Mouse (Mus musculus) gastrocnemius, postnatal 4 days (tissue): ENCODE data around the gene Nek6. TPM values are rescaled to one million over a fixed set of nuclear protein-coding genes. Genes with fewer than 3 reads are reported as not detected.

Source experiments
- DNase-seq, 2 experiments: peaks; one replicate each; pipeline ENCODE4 v3.0.0; 2021 to 2022; ENCODE audit warnings: low spot score in 2 of 2, mixed read lengths in 2 of 2
- microRNA-seq: library from miRNA; unstranded; fragments of <30 nt; microRNA quantifications from one replicate; pipeline ENCODE4 v1.2.0, GENCODE M21; 2021
- total RNA-seq, 2 experiments: library from RNA; stranded (reverse); gene quantifications; 2 replicates each; pipeline ENCODE4 v1.2.3; 2021

The Nek6 gene
- total RNA-seq, 2 experiments from 2014 or later, result 21.3 to 26.0 TPM

DNA sequence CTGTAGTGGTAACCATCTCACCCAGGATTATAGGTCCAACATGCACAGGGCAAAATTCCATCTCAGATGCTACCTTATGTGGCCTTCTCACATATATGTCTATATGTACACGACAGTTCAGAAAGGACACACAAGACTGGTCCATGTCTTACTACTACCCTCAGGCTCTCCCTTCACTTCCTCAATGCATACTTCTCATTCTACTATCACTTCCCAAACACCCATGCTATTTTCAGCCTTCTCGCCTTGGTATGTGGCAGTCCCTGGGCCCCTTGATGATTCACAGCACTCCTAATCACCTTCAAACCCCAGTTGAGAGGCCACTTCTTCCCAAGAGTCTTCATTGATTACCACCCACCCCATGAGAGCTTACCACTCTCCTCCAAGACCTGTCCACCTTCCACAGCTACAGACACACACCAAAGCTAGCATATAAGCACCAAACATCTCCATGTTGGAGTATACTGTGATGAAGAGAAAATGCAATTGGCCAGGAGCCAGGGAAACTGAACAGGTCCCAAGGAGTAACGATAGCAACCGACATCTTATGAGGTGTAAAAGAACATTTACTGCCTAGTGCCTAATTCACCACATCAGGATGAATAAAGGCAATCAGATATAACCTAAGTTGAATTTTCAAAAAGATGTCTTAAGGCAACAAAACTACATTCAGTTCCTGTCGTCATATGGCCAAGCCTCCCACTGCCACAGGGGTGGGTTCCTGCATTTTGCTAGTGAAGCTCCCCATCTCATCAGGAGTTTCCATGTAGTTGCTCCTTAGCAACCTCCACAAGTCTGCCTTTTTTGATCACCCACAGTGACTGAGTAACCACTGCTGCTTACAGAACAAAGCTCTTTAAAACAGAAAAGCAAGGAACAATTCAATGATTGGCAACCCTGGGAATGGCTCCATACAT, 105.8 kb downstream of the Nek6 start:
- DNase-seq, result no peak

DNA sequence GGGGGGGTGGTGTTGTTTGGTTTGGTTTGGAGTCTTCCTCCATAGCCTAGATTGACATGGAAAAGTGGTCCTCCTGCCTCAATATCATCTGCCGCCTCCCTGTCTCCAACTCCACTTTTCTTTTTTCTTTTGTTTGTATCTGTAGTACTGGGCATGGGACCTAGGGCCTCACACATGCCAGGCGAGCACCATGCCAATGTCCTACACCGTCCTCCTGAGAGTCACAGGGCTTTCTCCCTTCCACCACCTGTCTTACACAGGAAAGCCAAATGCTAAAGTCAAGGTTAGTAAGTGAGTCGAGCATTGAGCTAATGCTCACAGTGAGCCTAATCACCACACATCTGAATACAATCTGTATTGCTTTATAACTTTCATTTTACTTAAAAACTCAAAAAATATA, 108.3 kb downstream of the Nek6 start:
- no peak for DNase-seq

DNA sequence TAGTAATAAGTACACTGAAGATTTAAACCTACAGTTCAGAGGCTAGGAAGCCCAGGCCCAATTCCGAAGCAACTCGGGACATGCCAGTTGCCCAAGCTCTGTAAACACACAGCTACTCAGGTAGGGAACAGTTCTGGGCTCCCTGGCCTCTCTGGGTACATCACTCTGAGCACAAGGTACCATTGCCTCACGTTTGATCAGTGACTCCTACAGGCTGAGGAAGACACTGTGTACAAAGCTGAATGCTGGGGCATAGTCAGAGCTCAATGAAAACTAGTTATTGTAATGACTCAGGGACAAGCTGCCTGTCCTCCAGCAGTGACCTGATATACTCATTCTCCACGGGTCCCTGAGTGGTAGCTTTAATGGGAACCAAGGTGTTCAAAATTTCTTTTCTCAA, 109.6 kb downstream of the Nek6 start:
- no peak for DNase-seq

DNA sequence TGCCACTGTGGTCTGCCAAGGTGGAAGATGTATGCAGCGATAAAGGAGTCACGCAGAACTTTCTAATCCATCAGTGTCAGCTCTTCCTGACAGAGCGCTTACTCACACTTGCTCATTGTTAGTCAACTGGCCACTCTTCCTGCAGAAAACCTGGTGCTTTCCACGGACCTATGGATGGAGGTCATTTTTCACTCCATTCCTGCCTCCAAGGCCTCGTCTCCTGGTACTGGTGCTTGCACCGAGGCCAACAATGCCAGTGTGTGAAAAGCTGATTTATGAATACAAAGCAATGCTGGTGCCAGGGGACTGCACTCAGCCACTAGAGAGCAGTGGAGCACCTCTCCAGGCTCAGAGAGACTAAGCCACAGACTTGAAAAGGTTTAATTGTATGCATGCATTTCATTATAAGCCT, 110.2 kb downstream of the Nek6 start:
- DNase-seq, result no peak

DNA sequence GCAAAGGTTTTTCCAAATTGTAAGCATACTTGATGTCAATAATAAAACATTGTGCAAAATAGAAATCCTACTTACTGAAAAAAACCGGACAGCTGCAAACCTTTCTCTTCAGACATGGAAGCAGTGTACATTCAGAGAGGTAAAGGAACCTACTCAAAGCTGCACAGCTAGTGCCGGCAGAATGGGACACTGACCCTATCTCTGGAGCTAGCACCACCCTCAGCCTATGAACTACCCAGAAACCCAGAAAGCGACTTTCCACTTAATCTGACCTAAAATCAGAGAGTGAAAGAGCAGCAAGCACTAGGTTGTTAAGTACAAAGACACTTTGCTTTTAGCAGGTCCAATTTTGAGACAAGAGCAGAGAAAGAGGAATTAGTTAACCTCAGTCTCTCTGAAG, 112.0 kb downstream of the Nek6 start:
- DNase-seq, result no peak

DNA sequence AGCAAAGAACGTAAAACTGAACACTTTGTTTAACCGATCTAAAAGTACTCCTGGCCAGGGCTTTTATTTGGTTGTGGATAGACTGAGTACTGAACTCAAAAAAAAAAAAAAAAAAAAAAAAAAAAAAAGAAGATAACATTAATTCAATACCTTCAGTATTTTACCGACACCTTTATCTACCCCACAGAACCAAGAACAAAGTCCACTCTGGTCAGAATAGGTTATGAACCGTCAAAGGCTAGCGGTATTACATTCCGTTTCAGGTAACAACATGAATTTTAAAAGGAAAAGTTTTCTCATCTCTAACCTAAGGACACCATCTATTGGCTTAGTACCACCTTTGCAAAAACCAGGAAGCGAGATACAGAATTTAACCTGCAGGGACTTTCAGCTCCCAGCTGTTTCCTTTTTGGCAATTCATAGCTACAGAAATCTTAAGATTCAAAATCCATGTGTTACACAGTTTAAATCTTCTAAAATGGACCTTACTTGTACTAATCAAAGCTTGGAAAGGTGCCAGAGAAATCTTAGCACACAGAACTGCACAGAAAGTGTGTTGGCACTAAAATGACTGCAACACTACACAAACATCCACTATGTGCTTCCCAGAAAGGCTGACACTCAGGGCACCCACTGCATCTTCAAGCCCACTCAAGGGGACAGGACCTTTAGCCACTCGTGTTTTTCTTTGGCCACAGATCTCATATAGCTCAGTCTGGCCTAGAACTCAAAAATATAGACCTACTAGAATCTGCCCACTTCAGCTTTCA, 112.6 kb downstream of the Nek6 start:
- DNase-seq, result no peak

DNA sequence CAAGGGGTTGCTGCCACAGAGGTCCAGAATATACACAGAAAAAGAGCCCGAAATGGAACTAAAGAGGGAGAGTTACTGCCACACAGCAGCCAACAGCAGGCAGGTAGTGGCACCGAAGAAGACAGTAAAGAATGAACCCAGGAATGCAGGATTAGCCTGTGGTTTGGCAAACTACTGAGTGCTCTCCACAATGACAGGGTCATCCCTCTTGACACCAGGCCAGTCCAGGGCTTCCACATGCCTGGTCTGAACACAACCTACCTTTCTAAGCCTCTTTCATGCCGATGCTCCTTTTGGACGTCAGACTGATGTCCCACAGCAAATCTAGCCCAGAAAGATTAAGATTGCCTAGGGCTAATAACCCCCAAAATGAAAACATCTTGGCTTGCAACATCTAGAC, 117.4 kb downstream of the Nek6 start:
- DNase-seq, result no peak

DNA sequence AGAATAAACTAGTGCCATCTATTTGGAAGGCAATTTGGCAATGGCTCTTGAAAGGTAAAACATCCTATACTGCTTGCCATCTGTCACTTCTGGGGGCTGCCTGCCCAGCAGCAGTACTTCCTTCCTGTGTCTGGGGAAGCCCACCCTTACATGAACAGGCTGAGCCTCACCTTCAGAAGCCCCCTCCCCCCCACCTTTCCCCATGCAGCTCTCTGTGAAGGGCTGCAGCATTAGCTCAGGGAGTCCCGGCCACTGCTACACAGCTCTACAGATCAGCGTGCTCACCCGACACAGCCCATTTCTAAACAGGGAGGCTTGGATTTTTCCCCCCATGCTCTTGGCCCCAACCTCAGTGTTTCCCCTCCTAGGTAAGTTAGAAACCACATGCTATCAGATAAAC, 118.0 kb downstream of the Nek6 start:
- DNase-seq, result no peak

DNA sequence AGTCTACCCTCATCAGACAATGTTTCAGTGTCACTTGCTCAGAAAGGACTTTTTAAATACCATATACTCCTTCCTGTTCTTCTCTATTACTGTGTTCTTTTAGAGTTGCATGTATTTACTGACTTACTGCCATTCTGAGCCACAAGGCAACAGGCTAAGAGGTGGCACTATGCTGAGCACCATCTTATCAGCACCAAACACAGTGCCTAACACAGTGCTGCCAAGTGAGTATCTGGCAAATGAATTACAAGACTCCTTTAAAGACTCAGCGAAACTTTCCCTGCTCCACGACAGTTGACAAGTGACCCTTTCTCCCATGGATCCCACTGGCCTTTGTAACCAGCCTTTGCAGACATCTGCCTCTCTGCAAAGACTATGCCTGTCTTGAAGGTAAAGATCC, 119.1 kb downstream of the Nek6 start:
- no peak for DNase-seq

DNA sequence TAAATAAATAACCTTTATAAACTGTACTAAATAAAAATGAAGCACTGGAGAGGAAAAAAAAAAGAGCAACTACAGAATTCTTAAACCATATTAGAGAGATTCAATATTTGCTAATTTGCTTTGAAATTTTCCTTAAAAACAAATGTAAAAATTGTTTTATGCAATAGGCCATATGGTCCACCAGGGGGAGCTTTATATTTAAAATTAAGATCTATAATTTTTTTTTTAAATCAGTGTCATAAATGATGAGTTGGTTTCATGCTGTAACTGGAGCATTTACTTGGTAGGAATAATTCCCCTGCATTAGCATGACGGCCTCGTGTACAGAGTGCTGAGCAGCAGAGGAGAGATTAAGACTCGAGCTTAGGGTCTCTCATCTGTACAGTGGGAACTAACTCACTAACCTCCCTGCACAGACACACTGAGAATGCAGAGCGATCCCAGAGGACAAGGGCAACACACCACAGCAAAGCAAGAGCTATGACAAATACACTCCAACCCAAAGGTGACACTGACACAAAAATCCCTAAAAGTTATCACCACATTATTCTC, 126.3 kb downstream of the Nek6 start:
- DNase-seq, result no peak

DNA sequence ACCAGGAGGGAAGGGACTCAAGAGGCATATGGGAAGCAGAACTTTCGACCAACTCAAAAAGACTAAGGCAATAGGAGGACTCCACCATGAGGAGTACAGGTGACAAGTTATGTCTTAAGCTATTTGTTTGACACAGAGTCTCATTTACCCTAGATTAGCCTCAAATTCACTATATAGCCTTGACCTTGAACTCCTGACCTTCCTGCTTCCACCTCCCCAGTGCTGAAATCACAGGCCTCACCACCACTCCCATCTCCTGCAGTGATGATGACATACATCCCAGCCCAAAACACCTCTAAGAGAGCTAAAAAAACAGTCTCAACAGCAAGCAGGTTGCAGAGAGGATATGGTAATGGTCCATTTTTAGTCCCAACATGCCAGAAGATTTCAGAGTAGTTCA, 130.3 kb downstream of the Nek6 start:
- DNase-seq, result no peak

DNA sequence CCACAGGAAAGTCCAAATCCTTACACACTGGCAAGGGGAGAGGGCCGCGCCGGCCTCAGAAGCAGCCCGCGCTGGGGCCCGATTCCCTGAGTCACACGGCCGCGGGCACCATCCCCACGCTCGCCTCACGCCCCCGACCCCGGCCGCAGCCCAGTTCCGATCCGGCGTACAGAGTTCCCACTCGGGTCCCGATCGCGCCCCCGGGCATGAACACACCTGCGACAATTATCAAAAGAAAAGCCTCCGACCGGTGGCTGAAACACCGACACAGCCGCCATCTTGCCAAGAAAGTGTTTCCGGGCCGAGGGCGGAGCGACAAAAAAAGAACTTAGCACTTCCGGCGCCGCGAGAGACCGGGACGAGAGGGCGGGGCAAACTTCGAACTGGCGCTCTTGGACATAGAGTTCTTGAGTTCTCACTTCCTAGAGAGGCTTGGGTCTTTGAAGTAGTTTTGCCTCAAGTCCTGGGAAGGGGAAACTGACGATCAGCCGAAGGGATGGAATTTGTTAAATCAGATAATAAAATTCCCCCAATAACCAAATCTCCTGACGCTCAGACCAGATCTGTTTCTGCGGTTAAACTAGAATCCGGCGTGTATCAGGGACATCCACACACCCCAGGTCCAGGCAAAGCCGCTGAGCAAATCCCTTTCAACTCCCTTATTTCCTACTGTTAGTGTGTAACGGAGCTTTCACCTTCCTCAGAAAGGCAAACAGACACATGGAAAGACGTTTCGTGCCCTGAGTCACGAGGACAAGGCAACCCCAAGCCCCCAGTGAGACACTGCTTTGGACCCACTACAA, 132.4 kb downstream of the Nek6 start, which contains the start of gene Psmb7:
TSS of gene Psmb7 (minus strand) at position 463 of the 803 bp plus-strand sequence.
- peak; percentile 79 to 90 for DNase-seq

Small RNA genes within 50 kb of the gene (microRNA-seq; reads per million reads assigned to microRNA genes)
- gene Gm27634, result not detected

Other genes starting within 250 kb of the Nek6 start
- gene Dennd1a, start 224.3 kb upstream of the Nek6 start, total RNA-seq, result 10 to 100 TPM; 33.7 to 35.3 TPM
- gene Lhx2, start 172.4 kb upstream of the Nek6 start, total RNA-seq, result under 1 TPM; 0.78 TPM
- 100 to 1,000 TPM; 277 to 291 TPM for gene Psmb7, start 132.4 kb downstream of the Nek6 start, total RNA-seq
- under 1 TPM in 1 of 2 experiments, not detected in 1; 0.08 TPM for gene Nr5a1, start 202.9 kb downstream of the Nek6 start, total RNA-seq